Mouse (Mus musculus): Measurements from ENCODE around the gene Pard3.

GRCm38 (mm10) chr8:127318377-127319159 lies 254.9 kb downstream of the Pard3 start:
- no peak for TF ChIP-seq POLR2A (IDR thresholded peaks at IDR 0.05; ENCODE audit: control insufficient read depth, extremely low read depth, insufficient read depth, low read length, poor library complexity)
- TF ChIP-seq CTCF (IDR thresholded peaks at IDR 0.05; ENCODE audit: borderline replicate concordance, control insufficient read depth, extremely low read depth, insufficient read depth, low read length, poor library complexity), result no peak
